Mouse (Mus musculus): Measurements from ENCODE around the gene Chac1. TPM values are rescaled to one million over a fixed set of nuclear protein-coding genes. Genes with fewer than 3 reads are reported as not detected.

Gene Chac1
- polyA plus RNA-seq, 1 experiment = 93.9 TPM

DNA sequence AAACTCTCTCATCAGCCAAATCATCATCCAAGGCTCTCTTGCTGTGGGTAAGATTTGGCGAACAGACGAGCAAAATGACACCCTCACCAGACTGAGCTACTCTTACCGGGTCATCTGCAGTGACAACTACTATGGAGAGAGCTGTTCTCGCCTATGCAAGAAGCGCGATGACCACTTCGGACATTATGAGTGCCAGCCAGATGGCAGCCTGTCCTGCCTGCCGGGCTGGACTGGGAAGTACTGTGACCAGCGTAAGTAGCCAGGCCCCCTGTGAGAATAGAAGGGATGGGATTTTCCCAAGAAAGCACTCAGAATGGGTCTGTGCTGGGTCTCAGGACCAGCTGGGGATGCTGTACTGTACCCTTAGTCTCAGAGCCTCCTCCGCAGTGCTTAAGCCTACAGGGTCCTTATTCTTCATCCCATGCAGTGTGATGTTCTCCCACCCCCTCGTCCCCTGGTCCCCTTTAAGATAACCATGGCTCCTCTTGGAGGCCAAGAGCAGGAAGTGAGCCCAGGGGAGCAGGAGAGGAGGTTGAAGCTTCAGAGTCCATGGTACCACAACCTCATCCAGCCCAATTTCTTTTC is 23.0 kb upstream of the Chac1 start:
- Histone ChIP-seq H3K36me3 (replicated peaks; ENCODE audit: low read length) (no peaks in the 10 kb centered on the region), H3K9me3 (no peaks in the 10 kb centered on the region), H3K27me3 (replicated peaks) (peaks cover 96% of the 10 kb centered on the region), H3K4me1 (peaks cover 41% of the 10 kb centered on the region), H3K4me3 (replicated peaks) (no peak overlapping the region)
- TF ChIP-seq FLI1 (IDR thresholded peaks at IDR 0.05; ENCODE audit: low read length) (no peak), GATA1 (IDR thresholded peaks at IDR 0.05; ENCODE audit: borderline replicate concordance, low read length) (no peak)

- H3K4me1 ChIP-seq = peaks cover 41% of the 10 kb centered on the region
- H3K4me3 ChIP-seq (replicated peaks) = no peak overlapping the region
- H3K27me3 ChIP-seq (replicated peaks) = peaks cover 92% of the 10 kb centered on the region
Measured at GRCm38 (mm10) chr2:119328546-119328945, 22.5 kb upstream of the Chac1 start.

GRCm38 (mm10) chr2:119329123-119329817 is 21.8 kb upstream of the Chac1 start:
- H3K27me3 ChIP-seq (replicated peaks) = peaks cover 87% of the 10 kb centered on the region
- no peaks in the 10 kb centered on the region for H3K36me3 ChIP-seq (replicated peaks; ENCODE audit: low read length)
- no peak overlapping the region for H3K4me3 ChIP-seq (replicated peaks)
- TF ChIP-seq FLI1 (IDR thresholded peaks at IDR 0.05; ENCODE audit: low read length) = no peak
- no peak for TF ChIP-seq GATA1 (IDR thresholded peaks at IDR 0.05; ENCODE audit: borderline replicate concordance, low read length)
- H3K4me1 ChIP-seq = peaks cover 42% of the 10 kb centered on the region
- H3K9me3 ChIP-seq = no peaks in the 10 kb centered on the region

More at GRCm38 (mm10) chr2:119328546-119328945, 22.5 kb upstream of the Chac1 start:
- TF ChIP-seq GATA1 (IDR thresholded peaks at IDR 0.05; ENCODE audit: borderline replicate concordance, low read length) = no peak
- no peak for TF ChIP-seq FLI1 (IDR thresholded peaks at IDR 0.05; ENCODE audit: low read length)
- Histone ChIP-seq H3K36me3 (replicated peaks; ENCODE audit: low read length) (no peaks in the 10 kb centered on the region), H3K9me3 (no peaks in the 10 kb centered on the region)

DNA sequence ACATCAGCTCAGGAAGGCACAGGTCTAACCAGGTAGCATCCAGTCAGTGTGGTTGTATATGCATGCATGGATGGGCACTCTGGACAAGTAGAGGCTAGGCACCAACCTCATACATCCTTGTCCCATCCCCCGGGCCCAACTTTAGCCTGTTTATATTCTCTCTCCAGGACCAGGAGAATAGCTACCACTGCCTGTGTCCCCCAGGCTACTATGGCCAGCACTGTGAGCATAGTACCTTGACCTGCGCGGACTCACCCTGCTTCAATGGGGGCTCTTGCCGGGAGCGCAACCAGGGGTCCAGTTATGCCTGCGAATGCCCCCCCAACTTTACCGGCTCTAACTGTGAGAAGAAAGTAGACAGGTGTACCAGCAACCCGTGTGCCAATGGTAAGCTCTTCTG is 20.2 kb upstream of the Chac1 start:
- Histone ChIP-seq H3K4me1 (peaks cover 30% of the 10 kb centered on the region), H3K4me3 (replicated peaks) (no peak overlapping the region), H3K27me3 (replicated peaks) (peaks cover 80% of the 10 kb centered on the region), H3K36me3 (replicated peaks; ENCODE audit: low read length) (no peaks in the 10 kb centered on the region), H3K9me3 (no peaks in the 10 kb centered on the region)
- no peak for TF ChIP-seq GATA1 (IDR thresholded peaks at IDR 0.05; ENCODE audit: borderline replicate concordance, low read length)
- no peak for TF ChIP-seq FLI1 (IDR thresholded peaks at IDR 0.05; ENCODE audit: low read length)

- TF ChIP-seq FLI1 (IDR thresholded peaks at IDR 0.05; ENCODE audit: low read length) = no peak
- TF ChIP-seq GATA1 (IDR thresholded peaks at IDR 0.05; ENCODE audit: borderline replicate concordance, low read length) = no peak
- no peaks in the 10 kb centered on the region for H3K36me3 ChIP-seq (replicated peaks; ENCODE audit: low read length)
- peaks cover 67% of the 10 kb centered on the region for H3K27me3 ChIP-seq (replicated peaks)
- H3K9me3 ChIP-seq = no peaks in the 10 kb centered on the region
- peaks cover 30% of the 10 kb centered on the region for H3K4me1 ChIP-seq
- H3K4me3 ChIP-seq (replicated peaks) = no peak overlapping the region
Measured at GRCm38 (mm10) chr2:119332177-119332661, 18.8 kb upstream of the Chac1 start.

DNA sequence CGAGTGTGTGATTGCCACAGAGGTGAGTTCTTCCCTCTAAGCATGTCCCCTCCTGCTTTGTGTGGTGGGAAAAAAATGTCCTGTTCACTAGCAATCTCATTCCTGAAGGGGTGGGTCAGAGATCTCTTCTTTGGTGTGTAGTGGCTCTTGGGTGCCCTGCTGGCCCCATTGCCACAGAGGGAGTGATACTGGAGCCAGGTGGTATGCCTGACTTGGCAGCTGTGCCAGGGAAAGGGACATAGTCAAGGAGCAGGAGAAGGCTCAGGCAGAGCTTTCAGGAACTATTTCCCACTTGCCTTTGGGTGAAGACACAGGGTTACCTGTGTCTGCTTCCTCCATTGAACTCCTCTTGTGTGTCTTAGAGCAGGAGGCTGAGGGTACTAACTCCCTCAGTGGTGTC is 16.9 kb upstream of the Chac1 start:
- Histone ChIP-seq H3K36me3 (replicated peaks; ENCODE audit: low read length) (no peaks in the 10 kb centered on the region), H3K4me1 (peaks cover 41% of the 10 kb centered on the region), H3K9me3 (no peaks in the 10 kb centered on the region), H3K4me3 (replicated peaks) (no peak overlapping the region), H3K27me3 (replicated peaks) (peaks cover 50% of the 10 kb centered on the region)
- no peak for TF ChIP-seq GATA1 (IDR thresholded peaks at IDR 0.05; ENCODE audit: borderline replicate concordance, low read length)
- TF ChIP-seq FLI1 (IDR thresholded peaks at IDR 0.05; ENCODE audit: low read length) = no peak

DNA sequence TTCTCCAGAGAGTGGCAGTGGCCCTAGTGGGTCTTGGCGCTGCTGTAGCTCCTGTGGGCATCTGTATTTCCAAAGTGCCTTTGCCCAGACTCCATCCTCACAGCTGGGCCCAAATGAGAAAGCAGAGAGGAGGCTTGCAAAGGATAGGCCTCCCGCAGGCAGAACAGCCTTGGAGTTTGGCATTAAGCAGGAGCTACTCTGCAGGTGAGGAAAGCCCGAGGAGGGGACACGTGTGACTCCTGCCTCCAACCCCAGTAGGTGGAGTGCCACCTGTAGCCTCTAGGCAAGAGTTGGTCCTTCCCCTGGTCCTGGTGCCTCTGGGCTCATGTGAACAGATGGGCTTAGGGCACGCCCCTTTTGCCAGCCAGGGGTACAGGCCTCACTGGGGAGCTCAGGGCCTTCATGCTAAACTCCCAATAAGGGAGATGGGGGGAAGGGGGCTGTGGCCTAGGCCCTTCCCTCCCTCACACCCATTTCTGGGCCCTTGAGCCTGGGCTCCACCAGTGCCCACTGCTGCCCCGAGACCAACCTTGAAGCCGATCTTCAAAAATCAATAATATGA is 16.0 kb upstream of the Chac1 start:
- Histone ChIP-seq H3K4me3 (replicated peaks) (no peak overlapping the region), H3K4me1 (peaks cover 44% of the 10 kb centered on the region), H3K36me3 (replicated peaks; ENCODE audit: low read length) (peaks cover under 1% of the 10 kb centered on the region), H3K9me3 (peaks cover under 1% of the 10 kb centered on the region), H3K27me3 (replicated peaks) (peaks cover 42% of the 10 kb centered on the region)
- TF ChIP-seq GATA1 (IDR thresholded peaks at IDR 0.05; ENCODE audit: borderline replicate concordance, low read length) (no peak), FLI1 (IDR thresholded peaks at IDR 0.05; ENCODE audit: low read length) (no peak)

- peaks cover 3% of the 10 kb centered on the region for H3K36me3 ChIP-seq (replicated peaks; ENCODE audit: low read length)
- H3K4me1 ChIP-seq = peaks cover 44% of the 10 kb centered on the region
- peaks cover 6% of the 10 kb centered on the region for H3K9me3 ChIP-seq
- no peak for TF ChIP-seq FLI1 (IDR thresholded peaks at IDR 0.05; ENCODE audit: low read length)
- H3K4me3 ChIP-seq (replicated peaks) = no peak overlapping the region
- H3K27me3 ChIP-seq (replicated peaks) = peaks cover 38% of the 10 kb centered on the region
Measured at GRCm38 (mm10) chr2:119335535-119335934, 15.5 kb upstream of the Chac1 start.

- H3K36me3 ChIP-seq (replicated peaks; ENCODE audit: low read length) = peaks cover 3% of the 10 kb centered on the region
- peaks cover 33% of the 10 kb centered on the region for H3K27me3 ChIP-seq (replicated peaks)
- H3K4me3 ChIP-seq (replicated peaks) = no peak overlapping the region
- peaks cover 8% of the 10 kb centered on the region for H3K9me3 ChIP-seq
- no peak for TF ChIP-seq GATA1 (IDR thresholded peaks at IDR 0.05; ENCODE audit: borderline replicate concordance, low read length)
- no peak for TF ChIP-seq FLI1 (IDR thresholded peaks at IDR 0.05; ENCODE audit: low read length)
- peaks cover 44% of the 10 kb centered on the region for H3K4me1 ChIP-seq
Measured at GRCm38 (mm10) chr2:119336002-119336401, 15.0 kb upstream of the Chac1 start.

DNA sequence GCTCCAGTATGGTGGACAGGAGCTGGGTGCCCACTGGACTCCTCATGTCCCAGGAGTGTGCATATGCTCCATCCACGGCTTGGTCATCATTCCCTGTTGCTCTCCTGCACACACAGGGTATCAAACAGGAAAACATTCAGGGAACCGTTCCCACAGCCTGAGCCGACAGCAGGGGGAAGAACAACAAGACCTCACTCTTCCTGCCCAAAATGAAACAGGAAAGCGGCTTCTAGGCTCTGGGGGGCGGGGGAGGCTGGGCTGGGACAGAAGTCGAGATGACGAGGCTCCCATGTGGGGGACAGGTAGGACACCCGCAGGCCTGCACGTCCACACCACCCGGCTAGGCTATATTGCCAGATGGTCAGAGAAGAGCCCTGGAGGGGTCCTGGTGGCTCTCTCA is 14.6 kb upstream of the Chac1 start:
- H3K9me3 ChIP-seq = peaks cover 8% of the 10 kb centered on the region
- peaks cover 28% of the 10 kb centered on the region for H3K27me3 ChIP-seq (replicated peaks)
- TF ChIP-seq GATA1 (IDR thresholded peaks at IDR 0.05; ENCODE audit: borderline replicate concordance, low read length) (no peak), FLI1 (IDR thresholded peaks at IDR 0.05; ENCODE audit: low read length) (no peak)
- H3K36me3 ChIP-seq (replicated peaks; ENCODE audit: low read length) = peaks cover 3% of the 10 kb centered on the region
- peak overlapping the region; percentile 64 for H3K4me3 ChIP-seq (replicated peaks)
- H3K4me1 ChIP-seq = peaks cover 44% of the 10 kb centered on the region
